Mouse (Mus musculus) MEL (cell line): ENCODE measurements around the gene Ccz1. TPM values are rescaled to one million over a fixed set of nuclear protein-coding genes. Genes with fewer than 3 reads are reported as not detected.
A peak's percentile ranks its signal among the peaks of the same experiment; 100 is the strongest.

Experiments
- DNase-seq: peaks from one replicate; pipeline ENCODE4 v3.0.0; 2011; ENCODE audit warnings: low read depth, low spot score
- H3K27ac ChIP-seq: 2 replicates; pipeline ENCODE4 v1.5.1; 2012; ENCODE audit warnings: low read depth, mild to moderate bottlenecking, control low read depth, low read length, moderate library complexity; ENCODE audit not compliant: control insufficient read depth
- H3K27me3 ChIP-seq, 2 experiments: fragments of 150-350 bp in 1 of 2; sonication (generic) in 1 of 2; 2 replicates each; pipeline ENCODE4 v1.6.1; 2012; ENCODE audit warnings: low read length in 2 of 2, mild to moderate bottlenecking in 2 of 2, improper control_type of control experiment in 1 of 2, moderate library complexity in 1 of 2; ENCODE audit not compliant: insufficient read depth in 2 of 2, control insufficient read depth in 1 of 2
- H3K36me3 ChIP-seq, 2 experiments: 2 replicates each; pipeline ENCODE4 v1.6.1; 2012 to 2014; ENCODE audit warnings: low read length in 2 of 2, improper control_type of control experiment in 1 of 2, inconsistent platforms in 1 of 2, mild to moderate bottlenecking in 1 of 2; ENCODE audit not compliant: insufficient read depth in 2 of 2, control insufficient read depth in 1 of 2
- H3K4me1 ChIP-seq, 2 experiments: fragments of 150-350 bp in 1 of 2; sonication (generic) in 1 of 2; 2 replicates each; pipeline ENCODE4 v1.6.1; 2012; ENCODE audit warnings: low read length in 2 of 2, improper control_type of control experiment in 1 of 2, mild to moderate bottlenecking in 1 of 2; ENCODE audit not compliant: insufficient read depth in 2 of 2, control insufficient read depth in 1 of 2
- H3K4me3 ChIP-seq, 2 experiments: fragments of 150-350 bp in 1 of 2; sonication (generic) in 1 of 2; 2 replicates each; pipeline ENCODE4 v1.5.1; 2012; ENCODE audit warnings: low read depth in 2 of 2, low read length in 2 of 2, mild to moderate bottlenecking in 2 of 2, moderate library complexity in 2 of 2, control low read depth in 1 of 2, improper control_type of control experiment in 1 of 2; ENCODE audit not compliant: control insufficient read depth in 1 of 2, insufficient read depth in 1 of 2
- H3K79me2 ChIP-seq: 2 replicates; pipeline ENCODE4 v1.6.1; 2012; ENCODE audit warnings: mild to moderate bottlenecking, low read length, moderate library complexity; ENCODE audit not compliant: control insufficient read depth, poor library complexity, insufficient read depth
- H3K9ac ChIP-seq: 2 replicates; pipeline ENCODE4 v1.6.1; 2012; ENCODE audit warnings: low read depth, mild to moderate bottlenecking, control low read depth, low read length, moderate library complexity; ENCODE audit not compliant: control insufficient read depth, poor library complexity, severe bottlenecking
- H3K9me3 ChIP-seq: fragments of 150-350 bp; sonication (generic); replicated peaks from 2 replicates; pipeline ENCODE4 v1.6.1; 2012; ENCODE audit warnings: mild to moderate bottlenecking, low read length, improper control_type of control experiment, moderate library complexity; ENCODE audit not compliant: insufficient read depth
- BHLHE40 ChIP-seq: IDR thresholded peaks from 2 replicates; pipeline ENCODE4 v1.6.1; 2012; ENCODE audit warnings: low read depth, mild to moderate bottlenecking, inconsistent platforms, low read length, improper control_type of control experiment, borderline replicate concordance
- CHD1 ChIP-seq: IDR thresholded peaks from 2 replicates; pipeline ENCODE4 v1.6.1; 2012; ENCODE audit warnings: low read depth, mild to moderate bottlenecking, inconsistent platforms, low read length, improper control_type of control experiment
- CHD2 ChIP-seq: IDR thresholded peaks from 2 replicates; pipeline ENCODE4 v1.6.1; 2011; ENCODE audit warnings: low read length, improper control_type of control experiment
- CTCF ChIP-seq, 3 experiments: IDR thresholded peaks in 2 of 3; conservative IDR thresholded peaks in 1 of 3; 2 replicates each; pipeline ENCODE4 v1.5.1; 2011 to 2012; ENCODE audit warnings: low read length in 3 of 3, low read depth in 2 of 3, mild to moderate bottlenecking in 2 of 3, improper control_type of control experiment in 1 of 3, inconsistent platforms in 1 of 3, mixed read lengths in 1 of 3, moderate library complexity in 1 of 3; ENCODE audit not compliant: control insufficient read depth in 1 of 3, insufficient read depth in 1 of 3, poor library complexity in 1 of 3, severe bottlenecking in 1 of 3
- ELF1 ChIP-seq: IDR thresholded peaks from 2 replicates; pipeline ENCODE4 v1.6.1; 2014; ENCODE audit warnings: low read depth, mild to moderate bottlenecking, inconsistent platforms, low read length, improper control_type of control experiment, moderate library complexity
- EP300 ChIP-seq, 2 experiments: IDR thresholded peaks; 2 replicates each; pipeline ENCODE4 v1.6.1; 2011; ENCODE audit warnings: improper control_type of control experiment in 2 of 2, low read length in 2 of 2, low read depth in 1 of 2, mild to moderate bottlenecking in 1 of 2
- ETS1 ChIP-seq: IDR thresholded peaks from 2 replicates; pipeline ENCODE4 v1.6.1; 2012; ENCODE audit warnings: low read depth, mild to moderate bottlenecking, inconsistent platforms, low read length, improper control_type of control experiment, moderate library complexity
- GABPA ChIP-seq: IDR thresholded peaks from 2 replicates; pipeline ENCODE4 v1.6.1; 2012; ENCODE audit warnings: low read depth, mild to moderate bottlenecking, inconsistent platforms, low read length, improper control_type of control experiment, moderate library complexity
- GATA1 ChIP-seq: IDR thresholded peaks from 2 replicates; pipeline ENCODE4 v1.6.1; 2011; ENCODE audit warnings: low read depth, low read length, improper control_type of control experiment
- HCFC1 ChIP-seq: IDR thresholded peaks from 2 replicates; pipeline ENCODE4 v1.6.1; 2012; ENCODE audit warnings: low read depth, mild to moderate bottlenecking, inconsistent platforms, low read length, improper control_type of control experiment, moderate library complexity
- JUND ChIP-seq: IDR thresholded peaks from 2 replicates; pipeline ENCODE4 v1.6.1; 2011; ENCODE audit warnings: low read depth, mild to moderate bottlenecking, improper control_type of control experiment, low read length
- KAT2A ChIP-seq: conservative IDR thresholded peaks from 2 replicates; pipeline ENCODE4 v1.6.1; 2012; ENCODE audit warnings: low read depth, low read length, improper control_type of control experiment, inconsistent platforms
- MAFK ChIP-seq: IDR thresholded peaks from 2 replicates; pipeline ENCODE4 v1.6.1; 2011; ENCODE audit warnings: low read depth, mild to moderate bottlenecking, low read length, improper control_type of control experiment, borderline replicate concordance
- MAX ChIP-seq: IDR thresholded peaks from 2 replicates; pipeline ENCODE4 v1.6.1; 2011; ENCODE audit warnings: low read length, improper control_type of control experiment
- MAZ ChIP-seq: IDR thresholded peaks from 2 replicates; pipeline ENCODE4 v1.6.1; 2012; ENCODE audit warnings: low read depth, mild to moderate bottlenecking, inconsistent platforms, low read length, improper control_type of control experiment
- MEF2A ChIP-seq: IDR thresholded peaks from 2 replicates; pipeline ENCODE4 v1.6.1; 2014; ENCODE audit warnings: low read depth, mild to moderate bottlenecking, inconsistent platforms, low read length, improper control_type of control experiment; ENCODE audit not compliant: poor library complexity, insufficient replicate concordance, severe bottlenecking; ENCODE audit errors: extremely low read depth
- MXI1 ChIP-seq: IDR thresholded peaks from 2 replicates; pipeline ENCODE4 v1.6.1; 2011; ENCODE audit warnings: mild to moderate bottlenecking, low read depth, low read length, improper control_type of control experiment
- MYB ChIP-seq: IDR thresholded peaks from 2 replicates; pipeline ENCODE4 v1.6.1; 2011; ENCODE audit warnings: mild to moderate bottlenecking, low read depth, low read length, improper control_type of control experiment
- MYC ChIP-seq: IDR thresholded peaks from 2 replicates; pipeline ENCODE4 v1.6.1; 2011; ENCODE audit warnings: low read depth, mild to moderate bottlenecking, low read length, improper control_type of control experiment, moderate library complexity
- NELFE ChIP-seq: IDR thresholded peaks from 2 replicates; pipeline ENCODE4 v1.6.1; 2011; ENCODE audit warnings: low read depth, low read length, improper control_type of control experiment
- NRF1 ChIP-seq: IDR thresholded peaks from 2 replicates; pipeline ENCODE4 v1.6.1; 2014; ENCODE audit warnings: low read depth, mild to moderate bottlenecking, inconsistent platforms, low read length, improper control_type of control experiment, moderate library complexity; ENCODE audit not compliant: poor library complexity, insufficient read depth, severe bottlenecking
- POLR2A ChIP-seq, 2 experiments: IDR thresholded peaks; 2 replicates each; pipeline ENCODE4 v1.6.1; 2011 to 2012; ENCODE audit warnings: low read length in 2 of 2, mild to moderate bottlenecking in 2 of 2, control low read depth in 1 of 2, improper control_type of control experiment in 1 of 2, low read depth in 1 of 2, moderate library complexity in 1 of 2; ENCODE audit not compliant: control insufficient read depth in 1 of 2, insufficient read depth in 1 of 2, poor library complexity in 1 of 2
- POLR2AphosphoS2 ChIP-seq: IDR thresholded peaks from 2 replicates; pipeline ENCODE4 v1.6.1; 2011; ENCODE audit warnings: low read length, improper control_type of control experiment
- POLR2AphosphoS5 ChIP-seq: IDR thresholded peaks from 2 replicates; pipeline ENCODE4 v1.6.1; 2012; ENCODE audit warnings: low read depth, borderline replicate concordance, mild to moderate bottlenecking, inconsistent platforms, low read length, moderate library complexity, mixed read lengths
- RCOR1 ChIP-seq: IDR thresholded peaks from 2 replicates; pipeline ENCODE4 v1.6.1; 2012; ENCODE audit warnings: low read depth, mild to moderate bottlenecking, inconsistent platforms, low read length, improper control_type of control experiment
- SIN3A ChIP-seq: IDR thresholded peaks from 2 replicates; pipeline ENCODE4 v1.6.1; 2012; ENCODE audit warnings: low read length, improper control_type of control experiment, inconsistent platforms
- SMC3 ChIP-seq: IDR thresholded peaks from 2 replicates; pipeline ENCODE4 v1.6.1; 2011; ENCODE audit warnings: low read depth, low read length, improper control_type of control experiment
- TAL1 ChIP-seq: IDR thresholded peaks from 2 replicates; pipeline ENCODE4 v1.6.1; 2012; ENCODE audit warnings: mild to moderate bottlenecking, inconsistent platforms, low read length, moderate library complexity, mixed read lengths
- TBP ChIP-seq: IDR thresholded peaks from 2 replicates; pipeline ENCODE4 v1.8.0; 2011; ENCODE audit warnings: low read depth, low read length, improper control_type of control experiment
- TCF12 ChIP-seq: IDR thresholded peaks from 2 replicates; pipeline ENCODE4 v1.6.1; 2014; ENCODE audit warnings: low read depth, mild to moderate bottlenecking, inconsistent platforms, low read length, improper control_type of control experiment, moderate library complexity
- UBTF ChIP-seq: IDR thresholded peaks from 2 replicates; pipeline ENCODE4 v1.6.1; 2012; ENCODE audit warnings: low read depth, mild to moderate bottlenecking, inconsistent platforms, low read length, improper control_type of control experiment, moderate library complexity, borderline replicate concordance; ENCODE audit not compliant: insufficient read depth
- USF1 ChIP-seq: IDR thresholded peaks from 2 replicates; pipeline ENCODE4 v1.6.1; 2014; ENCODE audit warnings: low read depth, mild to moderate bottlenecking, inconsistent platforms, low read length, improper control_type of control experiment, moderate library complexity
- USF2 ChIP-seq, 2 experiments: IDR thresholded peaks; 2 replicates each; pipeline ENCODE4 v1.6.1; 2011 to 2012; ENCODE audit warnings: improper control_type of control experiment in 2 of 2, low read length in 2 of 2, borderline replicate concordance in 1 of 2, inconsistent platforms in 1 of 2, low read depth in 1 of 2, mild to moderate bottlenecking in 1 of 2; ENCODE audit not compliant: insufficient read depth in 1 of 2
- ZC3H11A ChIP-seq: IDR thresholded peaks from 2 replicates; pipeline ENCODE4 v1.6.1; 2012; ENCODE audit warnings: low read depth, mild to moderate bottlenecking, inconsistent platforms, low read length, improper control_type of control experiment
- ZKSCAN1 ChIP-seq: IDR thresholded peaks from 2 replicates; pipeline ENCODE4 v1.6.1; 2012; ENCODE audit warnings: low read depth, mild to moderate bottlenecking, inconsistent platforms, low read length, improper control_type of control experiment, moderate library complexity
- ZMIZ1 ChIP-seq: IDR thresholded peaks from 2 replicates; pipeline ENCODE4 v1.6.1; 2012; ENCODE audit warnings: low read depth, mild to moderate bottlenecking, inconsistent platforms, low read length, improper control_type of control experiment, moderate library complexity
- ZNF384 ChIP-seq: IDR thresholded peaks from 2 replicates; pipeline ENCODE4 v1.6.1; 2012; ENCODE audit warnings: low read depth, mild to moderate bottlenecking, inconsistent platforms, low read length, improper control_type of control experiment
- polyA plus RNA-seq, 2 experiments: library from polyadenylated mRNA; stranded (reverse) in 1 of 2; unstranded in 1 of 2; fragments of >175 nt in 1 of 2; fragments of >200 nt in 1 of 2; gene quantifications; 2 replicates each; pipeline versions ENCODE4 v1.2.1 to v1.2.4; 2012; ENCODE audit warnings: low replicate concordance in 2 of 2, low read depth in 1 of 2; ENCODE audit not compliant: insufficient read length in 2 of 2, insufficient read depth in 1 of 2, missing spikeins in 1 of 2
- total RNA-seq: library from RNA; depleted of rRNA; stranded (reverse); fragments of 300-350 nt; gene quantifications from 2 replicates; pipeline ENCODE4 v1.2.3, GENCODE M21; 2012

Ccz1 gene
- total and polyA plus RNA-seq, 3 experiments, result 56.0 to 166 (median 58.0) TPM

- no peak overlapping the region; a peak in 1 of 4 replicates for H3K4me3 ChIP-seq
- no peaks in the 10 kb centered on the region for H3K27me3 ChIP-seq
- no peaks in the 10 kb centered on the region for H3K79me2 ChIP-seq
- no peaks in the 10 kb centered on the region for H3K9me3 ChIP-seq
- peak; percentile 92 for DNase-seq
- H3K27ac ChIP-seq, result peak overlapping the region; percentile 43; the same call in 1 of the 2 replicates
- H3K9ac ChIP-seq, result peak overlapping the region; percentile 41
- peaks cover 8 to 14% of the 10 kb centered on the region in 2 experiments for H3K36me3 ChIP-seq
- peaks cover 5 to 7% of the 10 kb centered on the region in 2 experiments; a peak in 3 of 4 replicates for H3K4me1 ChIP-seq
- TF ChIP-seq CHD2, result no peak
- TF ChIP-seq UBTF, result no peak
- 0 out of 2 replicates have a peak, but pooled peaks have one; percentile 13 for TF ChIP-seq RCOR1
- no peak for TF ChIP-seq CHD1
- TF ChIP-seq KAT2A, result no peak; the same call in 1 of the 2 replicates
- TF ChIP-seq ELF1, result peak; percentile 83
- no peak for TF ChIP-seq CTCF (IDR thresholded peaks at IDR 0.05 in 2 of 3, conservative IDR thresholded peaks at IDR 0.05 in 1 of 3; ENCODE audit: control insufficient read depth in 1 of 3, insufficient read depth in 1 of 3, low read depth in 2 of 3, low read length in 3 of 3, poor library complexity in 1 of 3, severe bottlenecking in 1 of 3)
- TF ChIP-seq ZMIZ1, result no peak
- TF ChIP-seq ZKSCAN1, result no peak
- peak; percentile 88 for TF ChIP-seq SIN3A
- no peak for TF ChIP-seq NELFE
- TF ChIP-seq MEF2A, result no peak
- TF ChIP-seq POLR2AphosphoS2, result 0 out of 2 replicates have a peak, but pooled peaks have one; percentile 34
- no peak for TF ChIP-seq GATA1
- TF ChIP-seq USF2 (IDR thresholded peaks at IDR 0.05; ENCODE audit: borderline replicate concordance in 1 of 2, insufficient read depth in 1 of 2, low read depth in 1 of 2, low read length in 2 of 2), result no peak
- no peak for TF ChIP-seq NRF1
- no peak for TF ChIP-seq POLR2AphosphoS5
- TF ChIP-seq BHLHE40, result peak; percentile 91
- no peak for TF ChIP-seq ZC3H11A
- TF ChIP-seq TBP, result no peak
- TF ChIP-seq GABPA, result no peak
- peak; percentile 54 for TF ChIP-seq USF1
- no peak for TF ChIP-seq MYB
- 0 out of 2 replicates have a peak, but pooled peaks have one; percentile 31 for TF ChIP-seq MAZ
- TF ChIP-seq ETS1, result peak; percentile 60; the same call in 1 of the 2 replicates
- TF ChIP-seq MAFK, result no peak
- TF ChIP-seq MXI1, result peak; percentile 97
- TF ChIP-seq SMC3, result no peak
- peak; percentile 98 for TF ChIP-seq MAX
- TF ChIP-seq TCF12, result no peak
- TF ChIP-seq POLR2A (IDR thresholded peaks at IDR 0.05; ENCODE audit: control insufficient read depth in 1 of 2, insufficient read depth in 1 of 2, low read depth in 1 of 2, low read length in 2 of 2, poor library complexity in 1 of 2), result peak in 1 of 2 experiments; percentile 50; a peak in 1 of 4 replicates
- no peak for TF ChIP-seq JUND
- no peak for TF ChIP-seq ZNF384
- peak; percentile 100 for TF ChIP-seq MYC
- TF ChIP-seq TAL1, result no peak
- TF ChIP-seq HCFC1, result peak; percentile 80
- peak; percentile 25 to 40; a peak in 2 of 4 replicates for TF ChIP-seq EP300 (IDR thresholded peaks at IDR 0.05; ENCODE audit: low read depth in 1 of 2, low read length in 2 of 2)
These were observed 24.6 kb downstream of the Ccz1 start for GRCm38 (mm10) chr5:143990086-143990485.
